Mouse (Mus musculus) monocyte, adult 5-6 weeks (primary cell): ENCODE measurements around the gene Commd7. TPM values are rescaled to one million over a fixed set of nuclear protein-coding genes. Genes with fewer than 3 reads are reported as not detected.

Experiments used
- ATAC-seq: fragments of 153-309, 156-312 bp; replicated peaks from 2 replicates; pipeline ENCODE4 v1.8.0; 2017; ENCODE audit warnings: mild to moderate bottlenecking; ENCODE audit not compliant: low TSS enrichment, insufficient number of reproducible peaks, severe bottlenecking, poor library complexity, low FRiP score
- total RNA-seq: library from RNA; stranded (forward); fragments of 200-1000, 200-491, 200-594 nt; gene quantifications from 3 replicates; pipeline ENCODE4 v1.2.3, GENCODE M21; 2017

Gene Commd7
- total RNA-seq, 1 experiment from 2014 or later = 32.5 TPM

- no peak for ATAC-seq
Observed at GRCm38 (mm10) chr2:153633259-153633658, 678 bp upstream of the Commd7 start.

- no peak for ATAC-seq
Observed at GRCm38 (mm10) chr2:153632871-153633226, 268 bp upstream of the Commd7 start.

- ATAC-seq = no peak
Observed at GRCm38 (mm10) chr2:153630950-153631349, 1.6 kb downstream of the Commd7 start.

GRCm38 (mm10) chr2:153622449-153622848, 10.1 kb downstream of the Commd7 start:
- ATAC-seq = no peak

GRCm38 (mm10) chr2:153618889-153619288, 13.7 kb downstream of the Commd7 start:
- ATAC-seq = no peak

- ATAC-seq = no peak
Observed at GRCm38 (mm10) chr2:153618439-153618838, 14.1 kb downstream of the Commd7 start.

- ATAC-seq = no peak
Observed at GRCm38 (mm10) chr2:153616893-153617292, 15.7 kb downstream of the Commd7 start.

- no peak for ATAC-seq
Observed at GRCm38 (mm10) chr2:153612594-153613281, 19.8 kb downstream of the Commd7 start.

- no peak for ATAC-seq
Observed at GRCm38 (mm10) chr2:153611743-153612142, 20.8 kb downstream of the Commd7 start.

- no peak for ATAC-seq
Observed at GRCm38 (mm10) chr2:153611241-153611630, 21.3 kb downstream of the Commd7 start.

GRCm38 (mm10) chr2:153610426-153611240, 21.9 kb downstream of the Commd7 start:
- ATAC-seq = no peak

GRCm38 (mm10) chr2:153609548-153609947, 23.0 kb downstream of the Commd7 start:
- peak; percentile 93 for ATAC-seq

GRCm38 (mm10) chr2:153609058-153609457, 23.5 kb downstream of the Commd7 start:
- no peak for ATAC-seq

GRCm38 (mm10) chr2:153607870-153608515, 24.6 kb downstream of the Commd7 start:
- no peak for ATAC-seq

- ATAC-seq = no peak
Observed at GRCm38 (mm10) chr2:153606421-153606820, 26.2 kb downstream of the Commd7 start.

GRCm38 (mm10) chr2:153603724-153604123, 28.9 kb downstream of the Commd7 start:
- no peak for ATAC-seq

GRCm38 (mm10) chr2:153600667-153601648, 31.6 kb downstream of the Commd7 start:
- no peak for ATAC-seq

GRCm38 (mm10) chr2:153600021-153600666, 32.4 kb downstream of the Commd7 start:
- no peak for ATAC-seq
